Mouse (Mus musculus): ENCODE measurements at regions not wholly inside any gene's neighbourhood (a gene's known extent, or its start where the extent isn't known, plus 50 kb on each side); places are given as distances from the start of the nearest gene placed in this dataset.

- no peak overlapping the region for H3K27ac ChIP-seq (replicated peaks)
- no peak overlapping the region for H3K4me3 ChIP-seq (replicated peaks)
- no peaks in the 10 kb centered on the region for H3K27me3 ChIP-seq
- no peak overlapping the region for H3K4me2 ChIP-seq
- no peaks in the 10 kb centered on the region for H3K9me3 ChIP-seq (replicated peaks)
- ATAC-seq (ENCODE audit: insufficient read depth), result no peak
- 13% methylated on average over 10 of the region's 10 CpGs for WGBS (ENCODE audit: insufficient replicate concordance)
- no peaks in the 10 kb centered on the region for H3K36me3 ChIP-seq (replicated peaks)
- H3K4me1 ChIP-seq (replicated peaks), result no peaks in the 10 kb centered on the region
- no peak overlapping the region for H3K9ac ChIP-seq
Measured at GRCm38 (mm10) chr3:80079801-80080418, 195.6 kb downstream of the Fam198b start.

GRCm38 (mm10) chr3:80081210-80081609 lies 196.9 kb downstream of the Fam198b start:
- 36% methylated on average over 7 of the region's 7 CpGs for WGBS (ENCODE audit: insufficient replicate concordance)
- H3K27ac ChIP-seq (replicated peaks), result no peak overlapping the region
- no peak for ATAC-seq (ENCODE audit: insufficient read depth)
- H3K4me2 ChIP-seq, result no peak overlapping the region
- H3K9ac ChIP-seq, result no peak overlapping the region
- H3K4me3 ChIP-seq (replicated peaks), result no peak overlapping the region
- no peaks in the 10 kb centered on the region for H3K4me1 ChIP-seq (replicated peaks)
- H3K9me3 ChIP-seq (replicated peaks), result no peaks in the 10 kb centered on the region
- no peaks in the 10 kb centered on the region for H3K36me3 ChIP-seq (replicated peaks)
- H3K27me3 ChIP-seq, result no peaks in the 10 kb centered on the region

GRCm38 (mm10) chr3:80082780-80083519 lies 198.6 kb downstream of the Fam198b start:
- WGBS (ENCODE audit: insufficient replicate concordance), result 56% methylated on average over 8 of the region's 8 CpGs
- no peak for ATAC-seq (ENCODE audit: insufficient read depth)

GRCm38 (mm10) chr3:80084168-80084567 lies 199.8 kb downstream of the Fam198b start:
- Histone ChIP-seq H3K4me2 (no peak overlapping the region), H3K9me3 (replicated peaks) (no peaks in the 10 kb centered on the region), H3K36me3 (replicated peaks) (no peaks in the 10 kb centered on the region), H3K4me3 (replicated peaks) (no peak overlapping the region), H3K4me1 (replicated peaks) (no peaks in the 10 kb centered on the region), H3K27me3 (no peaks in the 10 kb centered on the region), H3K27ac (replicated peaks) (no peak overlapping the region), H3K9ac (no peak overlapping the region)
- no peak for ATAC-seq (ENCODE audit: insufficient read depth)
- 56% methylated on average over 3 of the region's 3 CpGs for WGBS (ENCODE audit: insufficient replicate concordance)

More at GRCm38 (mm10) chr3:80082780-80083519, 198.6 kb downstream of the Fam198b start:
- Histone ChIP-seq H3K36me3 (replicated peaks) (no peaks in the 10 kb centered on the region), H3K4me2 (no peak overlapping the region), H3K9me3 (replicated peaks) (no peaks in the 10 kb centered on the region), H3K4me1 (replicated peaks) (no peaks in the 10 kb centered on the region), H3K9ac (no peak overlapping the region), H3K27ac (replicated peaks) (no peak overlapping the region), H3K27me3 (no peaks in the 10 kb centered on the region), H3K4me3 (replicated peaks) (no peak overlapping the region)

GRCm38 (mm10) chr3:80099625-80100024 lies 215.3 kb downstream of the Fam198b start:
- H3K9ac ChIP-seq, result no peak overlapping the region
- H3K4me1 ChIP-seq (replicated peaks), result no peaks in the 10 kb centered on the region
- no peaks in the 10 kb centered on the region for H3K36me3 ChIP-seq (replicated peaks)
- no peaks in the 10 kb centered on the region for H3K27me3 ChIP-seq
- no peak overlapping the region for H3K4me2 ChIP-seq
- H3K4me3 ChIP-seq (replicated peaks), result no peak overlapping the region
- ATAC-seq (ENCODE audit: insufficient read depth), result no peak
- no peak overlapping the region for H3K27ac ChIP-seq (replicated peaks)
- 66% methylated on average over 3 of the region's 3 CpGs for WGBS (ENCODE audit: insufficient replicate concordance)
- no peaks in the 10 kb centered on the region for H3K9me3 ChIP-seq (replicated peaks)

- Histone ChIP-seq H3K36me3 (replicated peaks) (no peaks in the 10 kb centered on the region), H3K4me2 (no peak overlapping the region), H3K27ac (replicated peaks) (no peak overlapping the region), H3K4me3 (replicated peaks) (no peak overlapping the region), H3K9me3 (replicated peaks) (no peaks in the 10 kb centered on the region), H3K4me1 (replicated peaks) (no peaks in the 10 kb centered on the region), H3K9ac (no peak overlapping the region), H3K27me3 (no peaks in the 10 kb centered on the region)
- WGBS (ENCODE audit: insufficient replicate concordance), result 35% methylated on average over 1 of the region's 1 CpGs
- no peak for ATAC-seq (ENCODE audit: insufficient read depth)
Measured at GRCm38 (mm10) chr3:80120177-80120736, 235.9 kb downstream of the Fam198b start.

GRCm38 (mm10) chr3:80123666-80124065 lies 239.3 kb downstream of the Fam198b start:
- H3K27ac ChIP-seq (replicated peaks), result no peak overlapping the region
- no peaks in the 10 kb centered on the region for H3K27me3 ChIP-seq
- WGBS (ENCODE audit: insufficient replicate concordance), result 64% methylated on average over 6 of the region's 6 CpGs
- no peak overlapping the region for H3K9ac ChIP-seq
- H3K9me3 ChIP-seq (replicated peaks), result no peaks in the 10 kb centered on the region
- no peaks in the 10 kb centered on the region for H3K36me3 ChIP-seq (replicated peaks)
- no peak for ATAC-seq (ENCODE audit: insufficient read depth)
- no peak overlapping the region for H3K4me3 ChIP-seq (replicated peaks)
- no peak overlapping the region for H3K4me2 ChIP-seq
- H3K4me1 ChIP-seq (replicated peaks), result no peaks in the 10 kb centered on the region

GRCm38 (mm10) chr3:80124621-80125020 lies 240.3 kb downstream of the Fam198b start:
- H3K27me3 ChIP-seq, result no peaks in the 10 kb centered on the region
- no peak overlapping the region for H3K4me3 ChIP-seq (replicated peaks)
- no peaks in the 10 kb centered on the region for H3K4me1 ChIP-seq (replicated peaks)
- no peak overlapping the region for H3K4me2 ChIP-seq
- ATAC-seq (ENCODE audit: insufficient read depth), result no peak
- no peaks in the 10 kb centered on the region for H3K36me3 ChIP-seq (replicated peaks)
- H3K9ac ChIP-seq, result no peak overlapping the region
- H3K27ac ChIP-seq (replicated peaks), result no peak overlapping the region
- H3K9me3 ChIP-seq (replicated peaks), result no peaks in the 10 kb centered on the region
- WGBS (ENCODE audit: insufficient replicate concordance), result 55% methylated on average over 8 of the region's 8 CpGs

- 45% methylated on average over 1 of the region's 1 CpGs for WGBS (ENCODE audit: insufficient replicate concordance)
Measured at GRCm38 (mm10) chr3:80141697-80142096, 257.4 kb downstream of the Fam198b start.

GRCm38 (mm10) chr3:80160473-80160872 lies 276.1 kb downstream of the Fam198b start:
- WGBS (ENCODE audit: insufficient replicate concordance), result 47% methylated on average over 2 of the region's 2 CpGs
- no peaks in the 10 kb centered on the region for H3K9me3 ChIP-seq (replicated peaks)
- no peak for ATAC-seq (ENCODE audit: insufficient read depth)
- H3K4me2 ChIP-seq, result no peak overlapping the region
- no peaks in the 10 kb centered on the region for H3K36me3 ChIP-seq (replicated peaks)
- no peaks in the 10 kb centered on the region for H3K27me3 ChIP-seq
- no peaks in the 10 kb centered on the region for H3K4me1 ChIP-seq (replicated peaks)
- H3K4me3 ChIP-seq (replicated peaks), result no peak overlapping the region
- no peak overlapping the region for H3K9ac ChIP-seq
- no peak overlapping the region for H3K27ac ChIP-seq (replicated peaks)

More at GRCm38 (mm10) chr3:80141697-80142096, 257.4 kb downstream of the Fam198b start:
- no peak overlapping the region for H3K9ac ChIP-seq
- no peaks in the 10 kb centered on the region for H3K27me3 ChIP-seq
- no peaks in the 10 kb centered on the region for H3K36me3 ChIP-seq (replicated peaks)
- ATAC-seq (ENCODE audit: insufficient read depth), result no peak
- H3K4me1 ChIP-seq (replicated peaks), result no peaks in the 10 kb centered on the region
- H3K27ac ChIP-seq (replicated peaks), result no peak overlapping the region
- H3K4me2 ChIP-seq, result no peak overlapping the region
- no peaks in the 10 kb centered on the region for H3K9me3 ChIP-seq (replicated peaks)
- no peak overlapping the region for H3K4me3 ChIP-seq (replicated peaks)

- no peaks in the 10 kb centered on the region for H3K4me1 ChIP-seq (replicated peaks)
- H3K9ac ChIP-seq, result no peak overlapping the region
- no peak overlapping the region for H3K4me3 ChIP-seq (replicated peaks)
- H3K27me3 ChIP-seq, result no peaks in the 10 kb centered on the region
- H3K36me3 ChIP-seq (replicated peaks), result no peaks in the 10 kb centered on the region
- no peak for ATAC-seq (ENCODE audit: insufficient read depth)
- no peaks in the 10 kb centered on the region for H3K9me3 ChIP-seq (replicated peaks)
- no peak overlapping the region for H3K4me2 ChIP-seq
- no peak overlapping the region for H3K27ac ChIP-seq (replicated peaks)
- WGBS (ENCODE audit: insufficient replicate concordance), result 51% methylated on average over 2 of the region's 2 CpGs
Measured at GRCm38 (mm10) chr3:80181749-80182148, 297.4 kb downstream of the Fam198b start.

All from liver, embryonic 15.5 days (tissue).